Mouse (Mus musculus): ENCODE data around the gene Slc10a6. TPM values are rescaled to one million over a fixed set of nuclear protein-coding genes. Genes with fewer than 3 reads are reported as not detected.

The Slc10a6 gene
- 0.73 and 0.87 TPM in 2 replicates for polyA plus RNA-seq (2015; fragmentation: Nextera tagmentation; extraction: Ambion mirVana)

GRCm38 (mm10) chr5:103629111-103629764, at the start of gene Slc10a6:
Slc10a6 (minus strand) TSS chr5:103629403.
- ATAC-seq (ENCODE audit: low read depth): peak; percentile 79; the same call in 1 of the 2 replicates
- H3K27ac ChIP-seq (replicated peaks): peak within 1 kb of the TSS; percentile 47
- no peaks in the 10 kb centered on the region for H3K36me3 ChIP-seq
- peaks cover 10% of the 10 kb centered on the region; the same call in 1 of the 2 replicates for H3K4me1 ChIP-seq (replicated peaks)
- no peaks in the 10 kb centered on the region for H3K27me3 ChIP-seq
- no peak within 1 kb of the TSS for H3K9ac ChIP-seq
- H3K4me2 ChIP-seq: no peak within 1 kb of the TSS
- H3K9me3 ChIP-seq: no peaks in the 10 kb centered on the region
- no peak within 1 kb of the TSS for H3K4me3 ChIP-seq
- 61% methylated on average over 17 of the region's 17 CpGs for WGBS

- ATAC-seq (ENCODE audit: low read depth): no peak
- Histone ChIP-seq H3K9me3 (no peaks in the 10 kb centered on the region), H3K36me3 (no peaks in the 10 kb centered on the region), H3K4me1 (replicated peaks) (no peaks in the 10 kb centered on the region), H3K4me2 (no peak overlapping the region), H3K4me3 (no peak overlapping the region), H3K27me3 (no peaks in the 10 kb centered on the region), H3K27ac (replicated peaks) (no peak overlapping the region), H3K9ac (no peak overlapping the region)
- 93% methylated on average over 5 of the region's 5 CpGs for WGBS
These were observed 49.8 kb upstream of the Slc10a6 start for GRCm38 (mm10) chr5:103678974-103679373.

GRCm38 (mm10) chr5:103677894-103678293, 48.7 kb upstream of the Slc10a6 start:
- no peaks in the 10 kb centered on the region for H3K27me3 ChIP-seq
- H3K4me2 ChIP-seq: no peak overlapping the region
- no peaks in the 10 kb centered on the region for H3K4me1 ChIP-seq (replicated peaks)
- H3K4me3 ChIP-seq: no peak overlapping the region
- no peak overlapping the region for H3K9ac ChIP-seq
- WGBS: 84% methylated on average over 6 of the region's 6 CpGs
- no peaks in the 10 kb centered on the region for H3K36me3 ChIP-seq
- ATAC-seq (ENCODE audit: low read depth): no peak
- H3K27ac ChIP-seq (replicated peaks): no peak overlapping the region
- no peaks in the 10 kb centered on the region for H3K9me3 ChIP-seq

- Histone ChIP-seq H3K36me3 (no peaks in the 10 kb centered on the region), H3K4me3 (no peak overlapping the region), H3K9me3 (no peaks in the 10 kb centered on the region), H3K27me3 (no peaks in the 10 kb centered on the region), H3K4me1 (replicated peaks) (no peaks in the 10 kb centered on the region), H3K4me2 (no peak overlapping the region), H3K9ac (no peak overlapping the region), H3K27ac (replicated peaks) (no peak overlapping the region)
- 86% methylated on average over 6 of the region's 6 CpGs for WGBS
- ATAC-seq (ENCODE audit: low read depth): no peak
These were observed 47.2 kb upstream of the Slc10a6 start for GRCm38 (mm10) chr5:103676289-103676881.

GRCm38 (mm10) chr5:103674482-103674881, 45.3 kb upstream of the Slc10a6 start:
- 54% methylated on average over 6 of the region's 6 CpGs for WGBS
- Histone ChIP-seq H3K4me3 (no peak overlapping the region), H3K27me3 (no peaks in the 10 kb centered on the region), H3K27ac (replicated peaks) (no peak overlapping the region), H3K9ac (no peak overlapping the region), H3K4me2 (no peak overlapping the region), H3K9me3 (no peaks in the 10 kb centered on the region), H3K36me3 (no peaks in the 10 kb centered on the region), H3K4me1 (replicated peaks) (no peaks in the 10 kb centered on the region)
- ATAC-seq (ENCODE audit: low read depth): no peak

- Histone ChIP-seq H3K9ac (no peak overlapping the region), H3K9me3 (no peaks in the 10 kb centered on the region), H3K36me3 (no peaks in the 10 kb centered on the region), H3K4me2 (no peak overlapping the region), H3K4me1 (replicated peaks) (no peaks in the 10 kb centered on the region), H3K27ac (replicated peaks) (no peak overlapping the region), H3K4me3 (no peak overlapping the region), H3K27me3 (no peaks in the 10 kb centered on the region)
- WGBS: 85% methylated on average over 4 of the region's 4 CpGs
- ATAC-seq (ENCODE audit: low read depth): no peak
These were observed 44.4 kb upstream of the Slc10a6 start for GRCm38 (mm10) chr5:103673611-103674010.

- ATAC-seq (ENCODE audit: low read depth): no peak
- WGBS: 77% methylated on average over 3 of the region's 3 CpGs
- Histone ChIP-seq H3K27me3 (no peaks in the 10 kb centered on the region), H3K4me2 (no peak overlapping the region), H3K4me1 (replicated peaks) (no peaks in the 10 kb centered on the region), H3K4me3 (no peak overlapping the region), H3K9me3 (no peaks in the 10 kb centered on the region), H3K9ac (no peak overlapping the region), H3K27ac (replicated peaks) (no peak overlapping the region), H3K36me3 (no peaks in the 10 kb centered on the region)
These were observed 42.7 kb upstream of the Slc10a6 start for GRCm38 (mm10) chr5:103671858-103672257.

GRCm38 (mm10) chr5:103665876-103666275, 36.7 kb upstream of the Slc10a6 start:
- ATAC-seq (ENCODE audit: low read depth): no peak
- H3K27me3 ChIP-seq: no peaks in the 10 kb centered on the region
- no peaks in the 10 kb centered on the region for H3K36me3 ChIP-seq
- 68% methylated on average over 2 of the region's 2 CpGs for WGBS
- H3K9me3 ChIP-seq: no peaks in the 10 kb centered on the region
- no peak overlapping the region for H3K27ac ChIP-seq (replicated peaks)
- no peak overlapping the region for H3K4me3 ChIP-seq
- no peak overlapping the region for H3K4me2 ChIP-seq
- H3K4me1 ChIP-seq (replicated peaks): no peaks in the 10 kb centered on the region
- no peak overlapping the region for H3K9ac ChIP-seq

GRCm38 (mm10) chr5:103664932-103665331, 35.7 kb upstream of the Slc10a6 start:
- no peak overlapping the region for H3K4me2 ChIP-seq
- H3K9me3 ChIP-seq: no peaks in the 10 kb centered on the region
- ATAC-seq (ENCODE audit: low read depth): no peak
- H3K27ac ChIP-seq (replicated peaks): no peak overlapping the region
- H3K27me3 ChIP-seq: no peaks in the 10 kb centered on the region
- no peak overlapping the region for H3K4me3 ChIP-seq
- H3K4me1 ChIP-seq (replicated peaks): no peaks in the 10 kb centered on the region
- H3K9ac ChIP-seq: no peak overlapping the region
- H3K36me3 ChIP-seq: no peaks in the 10 kb centered on the region
- 60% methylated on average over 9 of the region's 9 CpGs for WGBS

- WGBS: 36% methylated on average over 3 of the region's 3 CpGs
- no peak overlapping the region for H3K27ac ChIP-seq (replicated peaks)
- H3K36me3 ChIP-seq: no peaks in the 10 kb centered on the region
- H3K4me3 ChIP-seq: no peak overlapping the region
- no peak overlapping the region for H3K4me2 ChIP-seq
- 0 out of 2 replicates have a peak, but pooled peaks cover 9% of the 10 kb centered on the region for H3K27me3 ChIP-seq
- ATAC-seq (ENCODE audit: low read depth): no peak
- peaks cover 12% of the 10 kb centered on the region for H3K4me1 ChIP-seq (replicated peaks)
- no peaks in the 10 kb centered on the region for H3K9me3 ChIP-seq
- H3K9ac ChIP-seq: no peak overlapping the region
These were observed 30.4 kb upstream of the Slc10a6 start for GRCm38 (mm10) chr5:103659571-103659970.

- 75% methylated on average over 5 of the region's 5 CpGs for WGBS
- H3K36me3 ChIP-seq: no peaks in the 10 kb centered on the region
- no peak overlapping the region for H3K4me3 ChIP-seq
- no peak overlapping the region for H3K27ac ChIP-seq (replicated peaks)
- ATAC-seq (ENCODE audit: low read depth): no peak
- 0 out of 2 replicates have a peak, but pooled peaks cover 9% of the 10 kb centered on the region for H3K27me3 ChIP-seq
- H3K9me3 ChIP-seq: no peaks in the 10 kb centered on the region
- no peak overlapping the region for H3K4me2 ChIP-seq
- H3K9ac ChIP-seq: no peak overlapping the region
- H3K4me1 ChIP-seq (replicated peaks): peaks cover 13% of the 10 kb centered on the region
These were observed 29.7 kb upstream of the Slc10a6 start for GRCm38 (mm10) chr5:103658921-103659320.

- under 1% methylated on average over 54 of the region's 56 CpGs for WGBS
- H3K36me3 ChIP-seq: no peaks in the 10 kb centered on the region
- 0 out of 2 replicates have a peak, but pooled peaks cover 9% of the 10 kb centered on the region for H3K27me3 ChIP-seq
- H3K4me1 ChIP-seq (replicated peaks): peaks cover 13% of the 10 kb centered on the region
- H3K4me2 ChIP-seq: peak within 1 kb of the TSS; percentile 95
- peak; percentile 82 for ATAC-seq (ENCODE audit: low read depth)
- H3K27ac ChIP-seq (replicated peaks): no peak within 1 kb of the TSS
- peak within 1 kb of the TSS; percentile 57 for H3K4me3 ChIP-seq
- no peaks in the 10 kb centered on the region for H3K9me3 ChIP-seq
- peak within 1 kb of the TSS; percentile 79 for H3K9ac ChIP-seq
These were observed 26.3 kb upstream of the Slc10a6 start, which contains the start of gene 1700016H13Rik for GRCm38 (mm10) chr5:103655346-103656118. 1700016H13Rik (minus strand) TSS chr5:103656010.
